Mouse (Mus musculus) testis, adult 2 months (tissue): ENCODE data around the gene Mrpl49. TPM values are rescaled to one million over a fixed set of nuclear protein-coding genes. Genes with fewer than 3 reads are reported as not detected.

Experiments
- H3K27ac ChIP-seq: fragments of 200-500 bp; 2 replicates; pipeline ENCODE4 v1.5.1; 2012; ENCODE audit warnings: low read depth, low read length; ENCODE audit not compliant: control insufficient read depth, insufficient read depth
- H3K27me3 ChIP-seq: fragments of 200-500 bp; 2 replicates; pipeline ENCODE4 v1.6.1; 2012; ENCODE audit warnings: mild to moderate bottlenecking, low read length, moderate library complexity; ENCODE audit not compliant: control insufficient read depth, insufficient read depth
- H3K36me3 ChIP-seq: fragments of 200-500 bp; 2 replicates; pipeline ENCODE4 v1.6.1; 2012; ENCODE audit warnings: mild to moderate bottlenecking, low read length; ENCODE audit not compliant: control insufficient read depth, insufficient read depth
- H3K4me1 ChIP-seq: fragments of 200-500 bp; 2 replicates; pipeline ENCODE4 v1.6.1; 2012; ENCODE audit warnings: low read length; ENCODE audit not compliant: control insufficient read depth, insufficient read depth
- H3K4me3 ChIP-seq: fragments of 200-500 bp; 2 replicates; pipeline ENCODE4 v1.5.1; 2012; ENCODE audit warnings: low read depth, mild to moderate bottlenecking, low read length, moderate library complexity, mixed read lengths; ENCODE audit not compliant: control insufficient read depth
- CTCF ChIP-seq: fragments of 200-500 bp; IDR thresholded peaks from 2 replicates; pipeline ENCODE4 v1.5.1; 2012; ENCODE audit warnings: low read depth, mild to moderate bottlenecking, inconsistent platforms, low read length, moderate library complexity; ENCODE audit not compliant: control insufficient read depth, insufficient read depth, insufficient replicate concordance
- POLR2A ChIP-seq: fragments of 200-500 bp; IDR thresholded peaks from 2 replicates; pipeline ENCODE4 v1.6.1; 2012; ENCODE audit warnings: low read depth, mild to moderate bottlenecking, inconsistent platforms, low read length, moderate library complexity; ENCODE audit not compliant: control insufficient read depth
- polyA plus RNA-seq: library from polyadenylated mRNA; depleted of rRNA; stranded (reverse); fragments of >200 nt; gene quantifications from 2 replicates; pipeline ENCODE4 v1.2.3, GENCODE M21; 2012

The Mrpl49 gene
- polyA plus RNA-seq, 1 experiment: 9.8 TPM

GRCm38 (mm10) chr19:6056696-6057095 is 889 bp downstream of the Mrpl49 start:
- no peak for TF ChIP-seq POLR2A
- TF ChIP-seq CTCF: no peak
- H3K4me1 ChIP-seq: peaks cover 5% of the 10 kb centered on the region
- H3K36me3 ChIP-seq: no peaks in the 10 kb centered on the region; the same call in none of the 2 replicates
- no peak overlapping the region for H3K27ac ChIP-seq
- H3K4me3 ChIP-seq: peak overlapping the region; percentile 99; the same call in 1 of the 2 replicates
- H3K27me3 ChIP-seq: no peaks in the 10 kb centered on the region

GRCm38 (mm10) chr19:6054296-6054695 is 3.3 kb downstream of the Mrpl49 start:
- peaks cover 2% of the 10 kb centered on the region; the same call in 1 of the 2 replicates for H3K4me1 ChIP-seq
- TF ChIP-seq POLR2A (no peak), CTCF (no peak)
- H3K27ac ChIP-seq: no peak overlapping the region
- no peak overlapping the region for H3K4me3 ChIP-seq
- no peaks in the 10 kb centered on the region for H3K27me3 ChIP-seq
- H3K36me3 ChIP-seq: no peaks in the 10 kb centered on the region; the same call in none of the 2 replicates

GRCm38 (mm10) chr19:6052516-6052915 is 5.1 kb downstream of the Mrpl49 start:
- Histone ChIP-seq H3K4me3 (no peak overlapping the region), H3K4me1 (peaks cover 4% of the 10 kb centered on the region), H3K36me3 (peaks cover 2% of the 10 kb centered on the region), H3K27ac (no peak overlapping the region), H3K27me3 (no peaks in the 10 kb centered on the region)
- TF ChIP-seq CTCF (no peak), POLR2A (no peak)

GRCm38 (mm10) chr19:6048681-6049410 is 8.7 kb downstream of the Mrpl49 start:
- H3K4me3 ChIP-seq: no peak overlapping the region
- peaks cover 2% of the 10 kb centered on the region for H3K36me3 ChIP-seq
- peaks cover 5% of the 10 kb centered on the region for H3K4me1 ChIP-seq
- no peak overlapping the region for H3K27ac ChIP-seq
- no peaks in the 10 kb centered on the region for H3K27me3 ChIP-seq
- peak; percentile 4; the same call in 1 of the 2 replicates for TF ChIP-seq CTCF
- no peak for TF ChIP-seq POLR2A

GRCm38 (mm10) chr19:6047899-6048166 is 9.8 kb downstream of the Mrpl49 start:
- Histone ChIP-seq H3K4me3 (peak overlapping the region; percentile 88), H3K36me3 (peaks cover 2% of the 10 kb centered on the region), H3K4me1 (peaks cover 5% of the 10 kb centered on the region), H3K27ac (peak overlapping the region; percentile 41; the same call in 1 of the 2 replicates), H3K27me3 (no peaks in the 10 kb centered on the region)
- TF ChIP-seq POLR2A (no peak), CTCF (no peak)

GRCm38 (mm10) chr19:6047154-6047898 is 10.3 kb downstream of the Mrpl49 start:
- peaks cover 2% of the 10 kb centered on the region for H3K36me3 ChIP-seq
- H3K4me1 ChIP-seq: peaks cover 5% of the 10 kb centered on the region
- no peaks in the 10 kb centered on the region for H3K27me3 ChIP-seq
- H3K27ac ChIP-seq: peak overlapping the region; percentile 91
- peak overlapping the region; percentile 88 for H3K4me3 ChIP-seq
- TF ChIP-seq POLR2A: no peak

GRCm38 (mm10) chr19:6046294-6047153 is 11.1 kb downstream of the Mrpl49 start, which contains the start of gene Syvn1:
Syvn1 (plus strand) TSS chr19:6046576.
- peak within 1 kb of the TSS; percentile 91 for H3K27ac ChIP-seq
- no peak for TF ChIP-seq CTCF
- TF ChIP-seq POLR2A: peak; percentile 95
- H3K4me1 ChIP-seq: peaks cover 5% of the 10 kb centered on the region
- H3K4me3 ChIP-seq: peak within 1 kb of the TSS; percentile 88
- peaks cover 2% of the 10 kb centered on the region; the same call in 1 of the 2 replicates for H3K36me3 ChIP-seq
- H3K27me3 ChIP-seq: no peaks in the 10 kb centered on the region
